Mouse (Mus musculus) intestine, postnatal 0 days (tissue): ENCODE data around the gene Alkbh4. TPM values are rescaled to one million over a fixed set of nuclear protein-coding genes. Genes with fewer than 3 reads are reported as not detected.
A peak's percentile ranks its signal among the peaks of the same experiment; 100 is the strongest.

Experiments
- ATAC-seq: fragments of 200-750 bp; cut with Nextera tagmentation; 2 replicates; pipeline ENCODE4 v1.8.0; 2017; ENCODE audit warnings: mild to moderate bottlenecking, moderate TSS enrichment, moderate library complexity
- H3K27ac ChIP-seq: fragments of 300-500 bp; sonication (generic); 2 replicates; pipeline ENCODE4 v1.5.1; 2014; ENCODE audit warnings: mild to moderate bottlenecking, low read depth, low read length, moderate library complexity
- H3K27me3 ChIP-seq: fragments of 300-500 bp; sonication (generic); replicated peaks from 2 replicates; pipeline ENCODE4 v1.6.1; 2014; ENCODE audit warnings: low read length, mixed read lengths; ENCODE audit not compliant: control insufficient read depth, insufficient read depth
- H3K36me3 ChIP-seq: fragments of 300-500 bp; sonication (generic); 2 replicates; pipeline ENCODE4 v1.6.1; 2014; ENCODE audit warnings: mild to moderate bottlenecking, moderate library complexity; ENCODE audit not compliant: control insufficient read depth, insufficient read depth
- H3K4me1 ChIP-seq: fragments of 300-500 bp; sonication (generic); replicated peaks from 2 replicates; pipeline ENCODE4 v1.6.1; 2014; ENCODE audit warnings: antibody characterized with exemption, low read length, mixed read lengths; ENCODE audit not compliant: control insufficient read depth, insufficient read depth
- H3K4me2 ChIP-seq: fragments of 300-500 bp; sonication (generic); replicated peaks from 2 replicates; pipeline ENCODE4 v1.6.1; 2014; ENCODE audit warnings: low read depth, mild to moderate bottlenecking, moderate library complexity
- H3K4me3 ChIP-seq: fragments of 300-500 bp; sonication (generic); 2 replicates; pipeline ENCODE4 v1.5.1; 2014; ENCODE audit warnings: low read depth, low read length
- H3K9ac ChIP-seq: fragments of 300-500 bp; sonication (generic); 2 replicates; pipeline ENCODE4 v1.6.1; 2014; ENCODE audit warnings: mild to moderate bottlenecking, low read depth, low read length
- H3K9me3 ChIP-seq: fragments of 300-500 bp; sonication (generic); 2 replicates; pipeline ENCODE4 v1.6.1; 2016; ENCODE audit warnings: mixed run types; ENCODE audit not compliant: control insufficient read depth
- CTCF ChIP-seq: sonication (generic); IDR thresholded peaks from 2 replicates; pipeline ENCODE4 v1.5.1; 2016; ENCODE audit warnings: low read depth, mild to moderate bottlenecking, control low read depth, antibody characterized with exemption, moderate library complexity
- WGBS: fragments of 180-500 bp; shearing (Covaris S2); extraction: QIAGEN DNeasy Blood & Tissue Kit; methylation state at CpG from one replicate; pipeline ENCODE4 v1.1.7; 2014; 5-methylcytosine and 5-hydroxymethylcytosine counted together
- polyA plus RNA-seq: library from polyadenylated mRNA; unstranded; fragments of >200 nt; fragmentation: Nextera tagmentation; extraction: Ambion mirVana; gene quantifications from 2 replicates; pipeline ENCODE4 v1.2.1, GENCODE M21; 2015

The Alkbh4 gene
- polyA plus RNA-seq, 1 experiment from 2014 or later, result 11.0 TPM

GRCm38 (mm10) chr5:136168071-136168470 is 32.1 kb downstream of the Alkbh4 start:
- Histone ChIP-seq H3K4me3 (no peak overlapping the region), H3K4me2 (no peak overlapping the region), H3K27ac (no peak overlapping the region), H3K27me3 (no peaks in the 10 kb centered on the region), H3K4me1 (0 out of 2 replicates have a peak, but pooled peaks cover 8% of the 10 kb centered on the region), H3K36me3 (no peaks in the 10 kb centered on the region; the same call in 1 of the 2 replicates), H3K9me3 (0 out of 2 replicates have a peak, but pooled peaks cover 3% of the 10 kb centered on the region), H3K9ac (no peak overlapping the region)
- peak; percentile 53 for TF ChIP-seq CTCF
- no peak for ATAC-seq
- 93% methylated on average over 3 of the region's 3 CpGs for WGBS

GRCm38 (mm10) chr5:136169626-136170511 is 33.9 kb downstream of the Alkbh4 start:
- Histone ChIP-seq H3K27me3 (no peaks in the 10 kb centered on the region), H3K4me1 (0 out of 2 replicates have a peak, but pooled peaks cover 10% of the 10 kb centered on the region), H3K9ac (peak overlapping the region; percentile 47), H3K36me3 (no peaks in the 10 kb centered on the region; the same call in 1 of the 2 replicates), H3K4me2 (peak overlapping the region; percentile 91), H3K4me3 (peak overlapping the region; percentile 52), H3K9me3 (0 out of 2 replicates have a peak, but pooled peaks cover 3% of the 10 kb centered on the region), H3K27ac (peak overlapping the region; percentile 79)
- ATAC-seq, result peak; percentile 11
- WGBS, result 17% methylated on average over 15 of the region's 15 CpGs
- no peak for TF ChIP-seq CTCF

- Histone ChIP-seq H3K4me3 (peak within 1 kb of the TSS; percentile 52), H3K4me2 (peak within 1 kb of the TSS; percentile 91), H3K9me3 (0 out of 2 replicates have a peak, but pooled peaks cover 3% of the 10 kb centered on the region), H3K27me3 (no peaks in the 10 kb centered on the region), H3K9ac (peak within 1 kb of the TSS; percentile 47), H3K27ac (peak within 1 kb of the TSS; percentile 79), H3K36me3 (no peaks in the 10 kb centered on the region; the same call in 1 of the 2 replicates), H3K4me1 (0 out of 2 replicates have a peak, but pooled peaks cover 10% of the 10 kb centered on the region)
- TF ChIP-seq CTCF, result 0 out of 2 replicates have a peak, but pooled peaks have one; percentile 6
- peak; percentile 55 for ATAC-seq
- 2% methylated on average over 49 of the region's 49 CpGs for WGBS
These were observed 34.8 kb downstream of the Alkbh4 start, which contains the start of gene Orai2 for GRCm38 (mm10) chr5:136170512-136171362. Gene Orai2 (minus strand): TSS chr5:136170713.

GRCm38 (mm10) chr5:136171363-136172341 is 35.7 kb downstream of the Alkbh4 start:
- WGBS, result 26% methylated on average over 17 of the region's 17 CpGs
- TF ChIP-seq CTCF, result no peak
- peak; percentile 22; the same call in 1 of the 2 replicates for ATAC-seq
- 0 out of 2 replicates have a peak, but pooled peaks cover 10% of the 10 kb centered on the region for H3K4me1 ChIP-seq
- H3K27ac ChIP-seq, result peak overlapping the region; percentile 72
- H3K9ac ChIP-seq, result no peak overlapping the region
- peak overlapping the region; percentile 52 for H3K4me3 ChIP-seq
- H3K36me3 ChIP-seq, result no peaks in the 10 kb centered on the region; the same call in 1 of the 2 replicates
- H3K9me3 ChIP-seq, result 0 out of 2 replicates have a peak, but pooled peaks cover 3% of the 10 kb centered on the region
- H3K4me2 ChIP-seq, result peak overlapping the region; percentile 91
- no peaks in the 10 kb centered on the region for H3K27me3 ChIP-seq

- ATAC-seq, result no peak
- TF ChIP-seq CTCF, result no peak
These were observed 37.0 kb downstream of the Alkbh4 start for GRCm38 (mm10) chr5:136172939-136173338.

More at GRCm38 (mm10) chr5:136172939-136173338, 37.0 kb downstream of the Alkbh4 start:
- Histone ChIP-seq H3K4me2 (no peak overlapping the region), H3K27ac (0 out of 2 replicates have a peak overlapping the region, but pooled peaks have one; percentile 72), H3K4me1 (0 out of 2 replicates have a peak, but pooled peaks cover 10% of the 10 kb centered on the region), H3K27me3 (no peaks in the 10 kb centered on the region), H3K36me3 (peaks cover under 1% of the 10 kb centered on the region; the same call in 1 of the 2 replicates), H3K9ac (no peak overlapping the region), H3K4me3 (no peak overlapping the region), H3K9me3 (0 out of 2 replicates have a peak, but pooled peaks cover 3% of the 10 kb centered on the region)
- WGBS, result 54% methylated on average over 9 of the region's 9 CpGs
